Mouse (Mus musculus): ENCODE data around the gene Ggt1.

GRCm38 (mm10) chr10:75552106-75552505, 9.3 kb upstream of the Ggt1 start:
- TF ChIP-seq CTCF (IDR thresholded peaks at IDR 0.05; ENCODE audit: low read depth, low read length) (no peak), POLR2A (IDR thresholded peaks at IDR 0.05; ENCODE audit: extremely low read depth, insufficient read depth, low read length) (no peak)
